Comparison of ENCODE assay signal across 27 mouse cellular contexts in genomic region chr14:116590111-116590510, GRCm38 (mm10).
A peak's percentile ranks its signal among the peaks of the same experiment; 100 is the strongest.
DNase-seq lines count a peak whose midpoint lies in the region; ATAC-seq and TF ChIP-seq lines count a peak whose summit lies in the region.
"Had no signal": no experiment of that assay in that cellular context is flagged by ENCODE, and none has a peak within 500 bp of the region (broad histone marks: within the 10 kb centered on the region; RNA-seq: fewer than 3 reads in every experiment).

No protein-coding gene starts in this region.

- no peak overlapping the region for H3K4me3 ChIP-seq in forebrain, embryonic 12.5 days (replicated peaks)
- no peak overlapping the region for H3K4me3 ChIP-seq in forebrain, embryonic 15.5 days
- no peak overlapping the region for H3K4me3 ChIP-seq in heart, embryonic 11.5 days (ENCODE audit: low read depth, low read length)
- H3K4me3 ChIP-seq in C2C12 (ENCODE audit: insufficient read depth, poor library complexity, severe bottlenecking), result no peak overlapping the region
- H3K4me3 ChIP-seq: forebrain, embryonic 10.5 days; heart, adult 2 months; heart, embryonic 10.5 days; heart, embryonic 15.5 days had no signal

- no peak overlapping the region for H3K4me2 ChIP-seq in forebrain, embryonic 12.5 days
- H3K4me2 ChIP-seq in forebrain, embryonic 15.5 days (replicated peaks), result no peak overlapping the region
- no peak overlapping the region for H3K4me2 ChIP-seq in heart, embryonic 11.5 days
- H3K4me2 ChIP-seq: heart, embryonic 15.5 days; hindbrain, embryonic 14.5 days had no signal

- H3K27me3 ChIP-seq in forebrain, embryonic 12.5 days, result no peaks in the 10 kb centered on the region
- no peaks in the 10 kb centered on the region for H3K27me3 ChIP-seq in forebrain, embryonic 15.5 days
- no peaks in the 10 kb centered on the region for H3K27me3 ChIP-seq in heart, embryonic 11.5 days (ENCODE audit: control insufficient read depth, insufficient read depth, low read length)
- no peaks in the 10 kb centered on the region for H3K27me3 ChIP-seq in C2C12 (ENCODE audit: control insufficient read depth, insufficient read depth, insufficient read length)
- H3K27me3 ChIP-seq: heart, embryonic 15.5 days had no signal

- 0 out of 2 replicates have a peak, but pooled peaks have one; percentile 44 for ATAC-seq in forebrain, embryonic 12.5 days (ENCODE audit: low FRiP score)
- ATAC-seq in forebrain, embryonic 15.5 days (replicated peaks), result no peak
- no peak for ATAC-seq in heart, embryonic 11.5 days (replicated peaks; ENCODE audit: insufficient number of reproducible peaks, low FRiP score, low TSS enrichment)
- ATAC-seq: forebrain, embryonic 16.5 days; hindbrain, postnatal 0 days; inflammation-experienced regulatory T-cells, adult 6 months; intestine, embryonic 16.5 days had no signal

- DNase-seq in heart, adult 11 months, result peak; percentile 86
- peak; percentile 2 for DNase-seq in 3134 (ENCODE audit: extremely low read depth, insufficient read length, low spot score)
- no peak for DNase-seq in layer of hippocampus, postnatal 25 days (ENCODE audit: extremely low spot score in 1 of 2, low spot score in 1 of 2)
- no peak for DNase-seq in layer of hippocampus, adult 18-20 months (ENCODE audit: low spot score in 2 of 2)
- DNase-seq: adrenal gland, postnatal 10 days; adrenal gland, postnatal 36 days; cerebellum, adult 18-20 months; cerebellum, adult 9-10 months; cerebellum, postnatal 14 days; gastrocnemius, postnatal 25 days; heart, adult 2 months; heart, postnatal 10 days; heart, postnatal 4 days; kidney, adult 18-20 months; kidney, adult 9 months had no signal

- no peaks in the 10 kb centered on the region for H3K36me3 ChIP-seq in forebrain, embryonic 12.5 days (replicated peaks)
- H3K36me3 ChIP-seq in forebrain, embryonic 15.5 days, result no peaks in the 10 kb centered on the region
- H3K36me3 ChIP-seq in heart, embryonic 11.5 days (ENCODE audit: control insufficient read depth, insufficient read depth, low read length), result no peaks in the 10 kb centered on the region
- H3K36me3 ChIP-seq in C2C12 (ENCODE audit: control insufficient read depth, insufficient read depth), result no peaks in the 10 kb centered on the region
- H3K36me3 ChIP-seq: forebrain, embryonic 10.5 days; heart, embryonic 10.5 days; heart, embryonic 15.5 days had no signal

- no peaks in the 10 kb centered on the region for H3K9me3 ChIP-seq in forebrain, embryonic 12.5 days
- H3K9me3 ChIP-seq in forebrain, embryonic 15.5 days, result no peaks in the 10 kb centered on the region
- no peaks in the 10 kb centered on the region for H3K9me3 ChIP-seq in heart, embryonic 11.5 days (replicated peaks; ENCODE audit: control insufficient read depth, low read length)
- H3K9me3 ChIP-seq: forebrain, embryonic 10.5 days; heart, embryonic 10.5 days; heart, embryonic 15.5 days had no signal

- no peaks in the 10 kb centered on the region for H3K79me3 ChIP-seq in C2C12 (ENCODE audit: low read depth)

- no peaks in the 10 kb centered on the region for H3K79me2 ChIP-seq in C2C12 (ENCODE audit: control insufficient read depth, insufficient read depth)

- no peak overlapping the region for H3K27ac ChIP-seq in forebrain, embryonic 12.5 days
- H3K27ac ChIP-seq in forebrain, embryonic 15.5 days (replicated peaks), result no peak overlapping the region
- H3K27ac ChIP-seq in heart, embryonic 11.5 days (ENCODE audit: low read depth, low read length), result no peak overlapping the region
- H3K27ac ChIP-seq: forebrain, embryonic 10.5 days; heart, adult 2 months; heart, embryonic 10.5 days; heart, embryonic 15.5 days; hindbrain, embryonic 14.5 days; hindbrain, postnatal 0 days had no signal

- WGBS in forebrain, embryonic 12.5 days, result 98% methylated on average over 3 of the region's 3 CpGs
- 90% methylated on average over 3 of the region's 3 CpGs for WGBS in forebrain, embryonic 15.5 days
- WGBS in heart, embryonic 11.5 days (ENCODE audit: insufficient replicate concordance), result 80% methylated on average over 3 of the region's 3 CpGs

- H3K4me1 ChIP-seq in forebrain, embryonic 12.5 days, result no peaks in the 10 kb centered on the region
- no peaks in the 10 kb centered on the region for H3K4me1 ChIP-seq in forebrain, embryonic 15.5 days
- no peaks in the 10 kb centered on the region for H3K4me1 ChIP-seq in heart, embryonic 11.5 days (ENCODE audit: control insufficient read depth, insufficient read depth, low read length)
- H3K4me1 ChIP-seq: forebrain, embryonic 10.5 days; heart, embryonic 10.5 days; heart, embryonic 15.5 days had no signal

- H3ac ChIP-seq in C2C12 (ENCODE audit: control insufficient read depth, insufficient read length, low read depth), result no peak overlapping the region

- TF ChIP-seq CTCF in C2C12 (IDR thresholded peaks at IDR 0.05; ENCODE audit: control insufficient read depth, insufficient read depth, insufficient read length), result no peak

- H3K9ac ChIP-seq in forebrain, embryonic 12.5 days, result no peak overlapping the region
- no peak overlapping the region for H3K9ac ChIP-seq in forebrain, embryonic 15.5 days (replicated peaks)
- no peak overlapping the region for H3K9ac ChIP-seq in heart, embryonic 11.5 days (ENCODE audit: low read depth, low read length)
- H3K9ac ChIP-seq: heart, embryonic 15.5 days; hindbrain, embryonic 14.5 days had no signal

TF ChIP-seq in C2C12, 6 proteins besides CTCF, POLR2A, EP300 and RAD21:
- no peak for TF ChIP-seq MYOG (IDR thresholded peaks at IDR 0.05; ENCODE audit: control insufficient read depth, extremely low read depth, insufficient read length)
- TF ChIP-seq CEBPB (IDR thresholded peaks at IDR 0.05; ENCODE audit: low read depth), result peak; percentile 17
TF ChIP-seq in C2C12: peak in this region for 1.

Comparison
In these comparisons a context has a peak if more than half of its experiments do, and no peak if none do; other contexts are left out.
1. DNase-seq: peak in heart, adult 11 months (single experiment) and 3134 (single experiment); none in layer of hippocampus, postnatal 25 days (0 of 2) and layer of hippocampus, adult 18-20 months (0 of 2).